Mouse (Mus musculus): ENCODE data around the gene G430095P16Rik. TPM values are rescaled to one million over a fixed set of nuclear protein-coding genes. Genes with fewer than 3 reads are reported as not detected.

G430095P16Rik gene
- polyA plus RNA-seq, 1 experiment from 2014 or later: 6.2 TPM

GRCm38 (mm10) chr8:84704356-84704755, 18.5 kb upstream of the G430095P16Rik start:
- peaks cover 77% of the 10 kb centered on the region for H3K27me3 ChIP-seq
- peak overlapping the region; percentile 20 for H3K4me3 ChIP-seq
- ATAC-seq (ENCODE audit: insufficient number of reproducible peaks, insufficient read depth, low FRiP score, low TSS enrichment, low read depth): no peak
- peaks cover 61% of the 10 kb centered on the region for H3K4me1 ChIP-seq
- no peak overlapping the region for H3K9ac ChIP-seq
- H3K36me3 ChIP-seq: peaks cover 21% of the 10 kb centered on the region
- no peak overlapping the region for H3K27ac ChIP-seq
- no peaks in the 10 kb centered on the region for H3K9me3 ChIP-seq
- WGBS: 6% methylated on average over 16 of the region's 16 CpGs
- peak overlapping the region; percentile 46 for H3K4me2 ChIP-seq

- H3K27ac ChIP-seq: no peak overlapping the region
These were observed 17.7 kb upstream of the G430095P16Rik start for GRCm38 (mm10) chr8:84704867-84705831.

GRCm38 (mm10) chr8:84705960-84706359, 16.8 kb upstream of the G430095P16Rik start:
- Histone ChIP-seq H3K27ac (no peak overlapping the region), H3K9me3 (no peaks in the 10 kb centered on the region), H3K4me2 (peak overlapping the region; percentile 46), H3K9ac (peak overlapping the region; percentile 55), H3K4me3 (peak overlapping the region; percentile 20), H3K27me3 (peaks cover 76% of the 10 kb centered on the region), H3K4me1 (peaks cover 64% of the 10 kb centered on the region), H3K36me3 (peaks cover 14% of the 10 kb centered on the region)
- WGBS: 4% methylated on average over 12 of the region's 12 CpGs
- ATAC-seq (ENCODE audit: insufficient number of reproducible peaks, insufficient read depth, low FRiP score, low TSS enrichment, low read depth): no peak

More at GRCm38 (mm10) chr8:84704867-84705831, 17.7 kb upstream of the G430095P16Rik start:
- Histone ChIP-seq H3K4me3 (peak overlapping the region; percentile 20), H3K4me1 (peaks cover 66% of the 10 kb centered on the region), H3K27me3 (peaks cover 77% of the 10 kb centered on the region), H3K9ac (peak overlapping the region; percentile 55), H3K4me2 (peak overlapping the region; percentile 46), H3K9me3 (no peaks in the 10 kb centered on the region), H3K36me3 (peaks cover 16% of the 10 kb centered on the region)
- no peak for ATAC-seq (ENCODE audit: insufficient number of reproducible peaks, insufficient read depth, low FRiP score, low TSS enrichment, low read depth)
- 3% methylated on average over 55 of the region's 61 CpGs for WGBS

- Histone ChIP-seq H3K4me1 (peaks cover 66% of the 10 kb centered on the region), H3K9ac (peak overlapping the region; percentile 58), H3K9me3 (no peaks in the 10 kb centered on the region), H3K27me3 (peaks cover 68% of the 10 kb centered on the region), H3K4me3 (peak overlapping the region; percentile 19), H3K27ac (peak overlapping the region; percentile 14), H3K36me3 (peaks cover 19% of the 10 kb centered on the region), H3K4me2 (peak overlapping the region; percentile 39)
- WGBS: 7% methylated on average over 45 of the region's 45 CpGs
- ATAC-seq (ENCODE audit: insufficient number of reproducible peaks, insufficient read depth, low FRiP score, low TSS enrichment, low read depth): no peak
These were observed 16.1 kb upstream of the G430095P16Rik start for GRCm38 (mm10) chr8:84706610-84707266.

GRCm38 (mm10) chr8:84707267-84707883, 15.4 kb upstream of the G430095P16Rik start:
- Histone ChIP-seq H3K4me3 (peak overlapping the region; percentile 19), H3K9me3 (no peaks in the 10 kb centered on the region), H3K27me3 (peaks cover 62% of the 10 kb centered on the region), H3K9ac (peak overlapping the region; percentile 58), H3K36me3 (peaks cover 19% of the 10 kb centered on the region), H3K4me1 (peaks cover 69% of the 10 kb centered on the region), H3K27ac (peak overlapping the region; percentile 14), H3K4me2 (peak overlapping the region; percentile 39)
- ATAC-seq (ENCODE audit: insufficient number of reproducible peaks, insufficient read depth, low FRiP score, low TSS enrichment, low read depth): no peak
- 17% methylated on average over 22 of the region's 22 CpGs for whole genome bisulfite sequencing

GRCm38 (mm10) chr8:84708071-84708541, 14.7 kb upstream of the G430095P16Rik start:
- Histone ChIP-seq H3K36me3 (peaks cover 15% of the 10 kb centered on the region), H3K4me1 (peaks cover 75% of the 10 kb centered on the region), H3K9ac (peak overlapping the region; percentile 36; the same call in 1 of the 2 replicates), H3K9me3 (no peaks in the 10 kb centered on the region), H3K27ac (no peak overlapping the region), H3K27me3 (peaks cover 54% of the 10 kb centered on the region), H3K4me2 (peak overlapping the region; percentile 39; the same call in 1 of the 2 replicates), H3K4me3 (no peak overlapping the region)
- 20% methylated on average over 15 of the region's 15 CpGs for WGBS
- no peak for ATAC-seq (ENCODE audit: insufficient number of reproducible peaks, insufficient read depth, low FRiP score, low TSS enrichment, low read depth)

- H3K9ac ChIP-seq: peak overlapping the region; percentile 17; the same call in 1 of the 2 replicates
- H3K4me3 ChIP-seq: no peak overlapping the region
- H3K36me3 ChIP-seq: peaks cover 22% of the 10 kb centered on the region
- H3K9me3 ChIP-seq: no peaks in the 10 kb centered on the region
- 14% methylated on average over 12 of the region's 12 CpGs for WGBS
- no peak overlapping the region; the same call in 1 of the 2 replicates for H3K27ac ChIP-seq
- ATAC-seq (ENCODE audit: insufficient number of reproducible peaks, insufficient read depth, low FRiP score, low TSS enrichment, low read depth): peak; percentile 28; the same call in 1 of the 2 replicates
- peaks cover 83% of the 10 kb centered on the region for H3K4me1 ChIP-seq
- peaks cover 46% of the 10 kb centered on the region for H3K27me3 ChIP-seq
- no peak overlapping the region for H3K4me2 ChIP-seq
These were observed 13.9 kb upstream of the G430095P16Rik start for GRCm38 (mm10) chr8:84708774-84709475.

GRCm38 (mm10) chr8:84709931-84710330, 12.9 kb upstream of the G430095P16Rik start:
- WGBS: 98% methylated on average over 1 of the region's 1 CpGs
- no peak for ATAC-seq (ENCODE audit: insufficient number of reproducible peaks, insufficient read depth, low FRiP score, low TSS enrichment, low read depth)
- H3K27me3 ChIP-seq: peaks cover 39% of the 10 kb centered on the region
- no peaks in the 10 kb centered on the region for H3K9me3 ChIP-seq
- H3K36me3 ChIP-seq: peaks cover 27% of the 10 kb centered on the region
- H3K4me3 ChIP-seq: no peak overlapping the region
- H3K4me1 ChIP-seq: peaks cover 83% of the 10 kb centered on the region
- H3K4me2 ChIP-seq: no peak overlapping the region
- 0 out of 2 replicates have a peak overlapping the region, but pooled peaks have one; percentile 16 for H3K9ac ChIP-seq
- H3K27ac ChIP-seq: peak overlapping the region; percentile 57; the same call in 1 of the 2 replicates

GRCm38 (mm10) chr8:84711312-84711711, 11.5 kb upstream of the G430095P16Rik start:
- Histone ChIP-seq H3K27me3 (peaks cover 38% of the 10 kb centered on the region), H3K4me3 (no peak overlapping the region), H3K4me2 (peak overlapping the region; percentile 44; the same call in 1 of the 2 replicates), H3K9me3 (no peaks in the 10 kb centered on the region), H3K9ac (peak overlapping the region; percentile 61; the same call in 1 of the 2 replicates), H3K27ac (peak overlapping the region; percentile 98), H3K36me3 (peaks cover 32% of the 10 kb centered on the region), H3K4me1 (peaks cover 84% of the 10 kb centered on the region)
- WGBS: 39% methylated on average over 3 of the region's 3 CpGs
- no peak for ATAC-seq (ENCODE audit: insufficient number of reproducible peaks, insufficient read depth, low FRiP score, low TSS enrichment, low read depth)

- Histone ChIP-seq H3K9ac (peak overlapping the region; percentile 61), H3K27me3 (peaks cover 34% of the 10 kb centered on the region)
- ATAC-seq (ENCODE audit: insufficient number of reproducible peaks, insufficient read depth, low FRiP score, low TSS enrichment, low read depth): peak; percentile 83
These were observed 10.7 kb upstream of the G430095P16Rik start for GRCm38 (mm10) chr8:84711933-84712758.

More at GRCm38 (mm10) chr8:84711933-84712758, 10.7 kb upstream of the G430095P16Rik start:
- H3K4me3 ChIP-seq: peak overlapping the region; percentile 12; the same call in 1 of the 2 replicates
- peak overlapping the region; percentile 44 for H3K4me2 ChIP-seq
- peak overlapping the region; percentile 98 for H3K27ac ChIP-seq
- peaks cover 83% of the 10 kb centered on the region for H3K4me1 ChIP-seq
- peaks cover 38% of the 10 kb centered on the region for H3K36me3 ChIP-seq
- 14% methylated on average over 11 of the region's 11 CpGs for WGBS
- no peaks in the 10 kb centered on the region for H3K9me3 ChIP-seq

Measured in embryonic facial prominence, embryonic 13.5 days (tissue).